Mouse (Mus musculus) frontal cortex, postnatal 25 days (tissue): ENCODE data around the gene Gm10643.

Experiments
- DNase-seq, 2 experiments: peaks; one replicate each; pipeline ENCODE4 v3.0.0; 2022; ENCODE audit warnings: low spot score in 2 of 2

Gene Gm10643

DNA sequence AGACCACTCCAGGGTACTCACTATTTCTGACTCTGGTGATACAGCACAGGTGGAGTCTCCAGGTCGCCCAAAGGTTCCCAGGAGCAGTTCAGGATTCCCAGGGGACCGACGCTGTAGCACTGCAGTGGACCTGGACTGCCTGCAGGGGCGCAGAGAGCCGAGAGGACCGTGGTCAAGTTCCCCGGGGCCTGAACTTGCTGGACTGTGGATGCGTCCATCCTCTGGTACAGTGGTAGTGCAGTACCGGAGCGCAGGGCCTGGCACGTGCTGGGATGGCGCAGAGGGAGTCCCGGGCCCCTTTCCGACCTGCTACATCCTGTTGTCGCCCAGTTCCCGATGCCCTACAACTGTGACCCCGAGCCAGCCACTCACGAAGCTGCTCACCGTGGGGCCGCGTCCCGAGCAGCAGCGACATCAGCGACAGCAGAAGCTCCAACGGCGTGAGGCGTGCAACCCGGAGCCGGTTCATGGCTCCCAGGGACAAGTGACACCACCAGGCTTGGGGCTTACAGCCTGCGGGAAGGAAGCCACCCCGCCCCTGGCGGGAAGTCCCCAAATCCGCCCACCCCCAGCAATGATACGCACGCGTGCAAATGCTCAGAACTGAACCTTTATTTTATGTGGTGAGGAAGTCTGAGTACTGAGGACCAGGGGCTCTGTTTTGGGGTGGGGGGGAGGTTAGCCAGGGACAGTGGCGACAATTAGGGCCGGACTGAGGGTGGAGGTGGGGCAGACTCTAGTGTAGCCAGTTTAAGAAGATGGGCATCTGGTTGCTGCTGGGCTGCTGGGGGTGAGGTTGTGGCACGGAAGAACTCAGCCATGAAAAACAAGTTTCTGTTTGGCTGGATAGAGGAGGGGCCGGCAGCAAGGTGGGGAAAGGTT lies 22.6 kb downstream of the Gm10643 start, which contains the start of gene Il27ra:
Gene Il27ra (minus strand): TSS at position 524 of the 882 bp plus-strand sequence.
- DNase-seq: peak in 1 of 2 experiments; percentile 20

DNA sequence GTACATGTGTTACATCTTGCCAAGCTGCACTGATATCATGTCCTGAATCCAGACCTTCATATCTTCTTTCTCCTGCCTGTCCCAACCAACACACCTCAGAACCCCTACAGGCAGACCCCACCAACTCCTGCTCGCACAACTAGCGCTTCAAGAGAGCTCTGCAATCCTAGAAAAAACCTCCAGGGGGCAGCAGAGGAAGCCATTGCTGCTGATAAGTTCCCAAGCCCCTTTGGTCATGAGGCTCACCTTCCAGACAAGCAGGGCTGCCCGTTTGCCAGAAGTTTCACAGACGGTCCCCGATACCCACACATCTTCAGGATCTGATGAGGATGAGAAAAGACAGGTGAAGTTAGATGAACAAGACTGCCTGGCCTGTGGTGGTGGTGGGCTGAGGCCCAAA lies 25.9 kb downstream of the Gm10643 start:
- peak; percentile 58 to 68 for DNase-seq

DNA sequence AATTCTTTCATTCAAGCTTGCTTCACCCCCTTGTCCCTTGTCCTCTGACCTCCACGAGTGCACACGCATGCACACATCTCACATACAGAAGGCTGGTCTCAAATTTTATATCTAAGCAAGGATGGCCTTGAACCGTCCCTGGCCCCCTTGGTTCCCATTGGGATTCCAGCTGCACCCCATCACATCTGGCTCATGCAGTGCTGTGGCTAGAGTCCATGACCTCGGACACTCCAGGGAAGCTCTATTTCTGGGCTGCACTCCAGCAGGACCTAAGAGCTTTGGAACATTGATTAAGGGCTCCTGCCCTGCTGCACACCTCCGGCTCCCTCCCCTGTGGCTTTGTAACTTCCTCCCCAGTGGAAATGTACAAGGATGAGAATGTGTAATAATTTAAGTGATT lies 26.9 kb downstream of the Gm10643 start:
- DNase-seq: no peak

DNA sequence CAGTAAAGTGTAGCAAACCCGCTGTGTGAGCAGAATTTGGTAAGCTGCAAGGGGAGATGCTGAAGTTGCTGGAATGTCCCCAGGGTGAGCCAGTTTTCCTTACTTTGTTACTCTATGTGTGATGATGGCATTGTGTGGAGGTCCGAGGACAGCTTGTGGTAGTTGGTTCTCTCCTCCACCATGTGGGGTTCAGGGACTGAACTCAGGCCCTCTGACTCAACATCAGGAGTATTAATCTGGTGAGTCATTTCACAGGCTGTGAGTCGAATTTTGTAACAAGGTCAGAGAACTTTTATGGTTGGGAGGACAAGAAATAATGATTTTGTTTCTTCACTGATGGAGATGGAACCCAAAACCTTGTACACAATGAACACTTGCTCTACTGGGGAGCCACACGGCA lies 32.2 kb downstream of the Gm10643 start:
- no peak for DNase-seq

DNA sequence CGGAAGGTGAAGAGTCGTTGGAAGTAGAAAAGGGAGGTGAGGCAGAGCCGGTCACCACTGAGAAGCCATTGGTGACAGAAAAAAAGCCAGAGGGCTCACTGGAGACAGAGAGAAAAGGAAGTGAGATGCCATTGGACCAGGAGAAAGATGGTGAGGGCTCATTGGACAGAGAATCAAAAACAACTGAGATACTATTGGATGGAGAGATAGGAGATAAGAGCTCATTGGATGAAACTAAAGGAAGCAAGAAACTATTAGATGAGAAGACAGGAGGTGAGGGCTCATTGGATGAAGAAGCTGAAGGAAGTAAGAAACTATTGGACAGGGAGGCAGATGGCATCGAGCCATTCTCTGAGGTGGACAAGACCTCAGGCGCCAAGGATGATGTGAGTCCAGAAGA lies 35.7 kb downstream of the Gm10643 start:
- no peak for DNase-seq

DNA sequence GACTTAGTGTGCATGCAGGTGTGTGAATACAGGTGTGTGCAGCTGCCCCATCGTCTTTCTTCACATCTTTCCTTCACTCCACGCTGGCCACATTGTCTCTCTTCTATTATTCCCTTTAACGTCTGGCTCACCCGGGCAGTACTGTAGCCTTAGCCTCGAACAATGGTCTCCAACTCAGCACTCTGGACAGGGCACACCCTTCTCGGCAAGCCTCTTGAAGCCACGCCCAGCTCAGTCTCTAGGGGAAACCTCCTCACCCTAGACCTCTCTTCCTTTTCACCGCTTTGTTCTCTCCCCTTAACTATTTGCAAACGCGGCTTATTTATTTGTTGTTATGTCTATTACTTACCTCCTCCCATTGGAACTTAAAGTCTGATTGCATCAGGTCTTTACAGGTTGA lies 37.5 kb downstream of the Gm10643 start:
- DNase-seq: no peak

DNA sequence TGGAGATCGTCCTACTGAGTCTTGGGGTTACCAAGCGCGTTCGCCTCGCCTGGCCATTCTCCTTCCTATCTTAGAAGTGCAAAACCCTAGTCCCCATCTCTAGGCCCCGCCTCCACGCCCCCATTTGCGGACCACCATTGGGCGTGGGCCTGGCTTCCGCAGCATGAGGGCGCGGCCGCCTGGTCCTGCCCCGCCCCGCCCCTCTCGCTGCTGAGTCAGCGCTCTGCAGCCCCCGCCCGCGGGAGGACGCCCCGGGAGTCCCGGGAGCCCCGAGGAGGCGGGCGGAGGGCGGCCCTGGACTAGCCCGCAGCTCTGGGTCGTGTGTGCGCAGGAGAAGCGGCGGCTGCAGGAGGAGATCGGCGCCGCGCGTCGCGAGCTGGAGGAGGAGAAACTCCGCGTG lies 39.1 kb downstream of the Gm10643 start:
- no peak for DNase-seq

DNA sequence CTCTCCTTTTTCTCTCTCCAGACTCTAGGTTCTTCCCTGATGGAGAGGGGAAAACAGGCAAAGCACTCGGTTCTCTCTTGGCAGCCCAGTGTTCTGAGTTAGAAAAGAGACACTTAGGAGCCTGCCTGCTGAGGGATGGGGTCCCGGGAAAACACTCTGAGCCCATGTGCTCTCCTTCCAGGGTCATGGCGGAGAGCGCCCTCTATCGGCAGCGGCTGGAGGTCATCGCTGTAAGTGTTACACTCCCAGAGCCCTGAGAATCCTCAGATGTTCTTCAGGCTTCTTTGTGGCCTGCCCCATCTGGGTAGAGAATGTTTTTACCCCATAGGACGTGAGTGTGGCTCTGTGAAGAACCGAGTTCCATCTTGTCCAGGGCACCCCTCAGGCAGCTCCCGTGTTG lies 40.8 kb downstream of the Gm10643 start:
- DNase-seq: no peak

DNA sequence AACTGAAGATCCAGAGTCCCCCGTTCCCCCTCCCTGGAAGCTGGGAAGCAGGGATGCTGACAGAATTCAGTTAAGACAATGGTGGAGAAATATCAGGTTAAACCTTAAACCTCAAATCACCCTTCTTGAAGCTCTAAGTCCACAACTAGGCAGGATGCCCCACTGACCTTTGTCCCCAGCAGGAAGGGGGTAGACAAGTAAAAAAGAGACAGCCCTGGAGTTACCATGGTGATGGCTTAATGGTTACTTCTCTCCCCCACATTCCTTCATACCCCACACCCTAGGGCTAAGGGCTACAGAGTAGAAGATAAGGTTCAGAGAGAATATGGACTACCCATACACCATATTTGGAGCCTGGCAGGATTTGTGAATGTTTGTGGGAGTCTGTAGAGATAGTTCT lies 41.3 kb downstream of the Gm10643 start:
- DNase-seq: no peak

DNA sequence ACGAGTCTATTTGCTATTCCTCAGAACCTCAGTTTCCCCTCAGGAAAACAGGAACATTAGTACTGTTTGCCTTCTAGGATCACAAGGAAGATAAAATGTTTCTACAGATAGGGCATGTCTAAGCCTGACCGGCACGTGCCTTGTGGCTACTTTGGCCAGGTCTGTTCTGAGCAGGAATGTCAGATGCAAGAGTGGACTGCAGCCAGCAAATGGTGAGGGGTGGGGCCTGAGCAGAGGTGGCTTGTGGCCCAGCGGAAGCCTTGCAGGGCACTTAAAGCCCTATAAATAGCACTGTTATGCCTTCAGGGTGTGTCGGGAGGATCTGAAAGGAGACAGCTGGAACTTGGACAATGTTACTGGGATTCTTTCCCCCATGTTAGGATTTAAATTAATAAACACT lies 41.9 kb downstream of the Gm10643 start:
- no peak for DNase-seq

DNA sequence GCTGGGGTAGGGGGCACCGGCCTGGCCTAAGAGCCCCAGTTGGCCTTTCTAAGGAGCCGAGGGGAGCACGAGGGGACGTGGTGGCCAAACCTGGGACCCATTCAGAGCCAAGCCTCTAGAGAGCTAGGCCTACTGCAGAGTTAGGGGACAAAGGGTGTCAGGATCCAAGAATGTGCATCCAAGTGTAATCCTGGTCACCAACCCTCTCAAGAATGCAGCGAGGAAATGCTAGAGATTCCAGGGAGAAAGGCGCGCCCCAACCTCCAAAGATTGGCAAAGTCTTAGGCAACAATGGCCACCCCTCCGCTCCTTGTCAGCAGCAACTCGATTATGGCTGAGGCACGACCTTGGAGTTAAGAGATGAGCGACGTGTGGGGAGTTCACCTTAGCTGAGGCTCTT lies 43.4 kb downstream of the Gm10643 start:
- DNase-seq: no peak

DNA sequence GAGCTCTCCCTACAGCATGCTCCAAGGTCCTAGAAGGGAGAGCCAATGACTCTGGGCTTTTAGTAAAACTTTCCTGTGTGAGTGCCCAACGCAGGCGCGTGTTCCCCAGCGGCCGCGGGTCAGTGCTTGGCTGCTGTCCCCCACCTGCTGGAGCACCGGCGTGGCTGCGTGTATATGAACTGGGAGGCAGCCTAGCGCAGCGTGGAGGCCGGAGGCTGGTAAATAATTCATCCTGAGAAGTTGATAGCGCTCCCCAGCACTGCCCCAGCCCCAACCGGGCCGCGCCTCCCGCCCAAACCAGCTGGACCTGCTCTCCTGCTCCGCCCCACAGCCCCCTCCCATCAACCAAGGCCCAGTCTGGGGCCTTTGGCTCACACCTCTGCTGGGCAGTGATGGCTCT lies 43.8 kb downstream of the Gm10643 start, which contains the start of gene Palm3:
Gene Palm3 (plus strand): TSS at position 376 of the 400 bp plus-strand sequence.
- DNase-seq: no peak

DNA sequence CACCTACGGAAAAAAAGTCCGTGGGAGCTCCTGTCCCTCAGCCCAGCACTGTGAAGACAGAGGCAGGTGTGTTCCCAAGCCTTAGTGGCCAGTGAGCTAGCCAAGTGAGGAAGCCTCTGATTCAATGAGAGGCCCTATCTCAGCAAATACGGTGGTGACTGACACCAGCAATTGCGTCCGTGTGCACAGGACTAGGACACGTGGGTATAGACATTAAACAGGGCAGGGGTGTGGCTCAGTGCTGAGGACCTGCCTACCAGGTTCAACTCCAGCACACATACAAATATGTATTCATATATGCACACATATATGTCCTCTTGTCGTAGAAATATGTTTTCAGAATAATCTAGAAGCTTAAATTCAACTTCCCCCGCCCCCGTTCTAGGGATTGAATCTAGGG lies 45.2 kb downstream of the Gm10643 start:
- DNase-seq: no peak

DNA sequence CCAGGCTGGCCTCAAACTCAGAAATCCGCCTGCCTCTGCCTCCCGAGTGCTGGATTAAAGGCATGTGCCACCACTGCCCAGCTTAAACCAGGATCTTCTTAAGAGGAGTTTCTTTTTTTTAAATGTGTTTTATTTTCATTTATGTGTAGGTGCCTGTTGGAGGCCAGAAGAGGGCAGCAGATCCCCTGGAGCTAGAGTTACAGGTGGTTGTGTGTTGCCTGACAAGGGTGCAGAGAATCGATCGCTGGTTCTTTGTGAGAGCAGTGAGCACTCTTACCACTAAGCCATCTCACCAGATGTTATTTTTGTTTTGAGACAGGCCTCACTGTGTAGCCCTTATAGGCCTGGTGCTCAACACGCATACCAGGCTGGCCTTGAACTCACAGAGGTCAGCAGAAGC lies 49.1 kb downstream of the Gm10643 start:
- no peak for DNase-seq
